Mouse (Mus musculus): ENCODE results near the gene Lsm4.

- TF ChIP-seq GATA1 (IDR thresholded peaks at IDR 0.05; ENCODE audit: low read depth, low read length) (no peak), POLR2A (IDR thresholded peaks at IDR 0.05; ENCODE audit: control insufficient read depth in 1 of 2, insufficient read depth in 1 of 2, low read depth in 1 of 2, low read length in 2 of 2, poor library complexity in 1 of 2) (no peak), ZNF384 (IDR thresholded peaks at IDR 0.05; ENCODE audit: low read depth, low read length) (no peak), MYC (IDR thresholded peaks at IDR 0.05; ENCODE audit: low read depth, low read length) (no peak), GABPA (IDR thresholded peaks at IDR 0.05; ENCODE audit: low read depth, low read length) (no peak), MXI1 (IDR thresholded peaks at IDR 0.05; ENCODE audit: low read depth, low read length) (no peak), ZKSCAN1 (IDR thresholded peaks at IDR 0.05; ENCODE audit: low read depth, low read length) (no peak), MAFK (IDR thresholded peaks at IDR 0.05; ENCODE audit: borderline replicate concordance, low read depth, low read length) (no peak), SIN3A (IDR thresholded peaks at IDR 0.05; ENCODE audit: low read length) (no peak), CTCF (IDR thresholded peaks at IDR 0.05 in 2 of 3, conservative IDR thresholded peaks at IDR 0.05 in 1 of 3; ENCODE audit: control insufficient read depth in 1 of 3, insufficient read depth in 1 of 3, low read depth in 2 of 3, low read length in 3 of 3, poor library complexity in 1 of 3, severe bottlenecking in 1 of 3) (no peak), ELF1 (IDR thresholded peaks at IDR 0.05; ENCODE audit: low read depth, low read length) (no peak), CHD1 (IDR thresholded peaks at IDR 0.05; ENCODE audit: low read depth, low read length) (no peak), ZC3H11A (IDR thresholded peaks at IDR 0.05; ENCODE audit: low read depth, low read length) (no peak)
Observed at GRCm38 (mm10) chr8:70627041-70627440, 46.0 kb upstream of the Lsm4 start.

Measured in MEL (cell line).